Comparison of ENCODE assay signal across 16 mouse cellular contexts in the genomic region with DNA sequence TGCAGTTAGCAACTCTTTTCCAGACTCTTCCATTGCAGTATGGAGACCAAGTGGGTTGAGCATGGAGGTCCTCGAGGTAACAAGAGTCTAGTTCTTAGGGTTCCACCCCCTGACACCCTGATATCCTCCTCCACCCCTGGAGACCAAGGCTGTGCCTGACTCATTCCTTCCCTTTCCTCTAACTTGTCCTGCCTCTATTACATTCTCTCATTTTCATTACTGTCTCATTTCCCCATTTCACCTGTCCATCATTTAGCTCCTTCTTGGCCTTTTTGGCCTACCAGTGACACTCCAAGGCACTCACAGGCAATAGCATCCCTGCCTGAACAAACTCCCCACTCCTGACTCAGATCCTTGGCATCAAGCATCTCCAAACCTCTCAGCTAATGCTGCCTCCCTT.
"Had no signal": no experiment of that assay in that cellular context is flagged by ENCODE, and none has a peak within 500 bp of the region (broad histone marks: within the 10 kb centered on the region; RNA-seq: fewer than 3 reads in every experiment).

No protein-coding gene starts in this region.

- H3K4me3 ChIP-seq: layer of hippocampus, adult 2 months; left cerebral cortex, adult 2 months had no signal

- H3K9ac ChIP-seq: liver, embryonic 14.5 days; liver, postnatal 0 days; lung, embryonic 14.5 days had no signal

- DNase-seq: kidney, postnatal 25 days; layer of hippocampus, postnatal 36 days; liver, postnatal 0 days; lung, embryonic 14.5 days; midbrain, embryonic 14.5 days; thymus, adult 2 months; thymus, postnatal 14 days; thymus, postnatal 4 days had no signal

- ATAC-seq: liver, postnatal 0 days; lung, postnatal 0 days had no signal

- H3K4me2 ChIP-seq: lung, embryonic 14.5 days; midbrain, embryonic 11.5 days had no signal

- H3K27ac ChIP-seq: kidney, postnatal 0 days; layer of hippocampus, adult 2 months; left cerebral cortex, adult 2 months; liver, embryonic 14.5 days; macrophage; stomach, postnatal 0 days had no signal
